Mouse (Mus musculus) adrenal gland, postnatal 36 days (tissue): ENCODE results near the gene Tbc1d10c. TPM values are rescaled to one million over a fixed set of nuclear protein-coding genes. Genes with fewer than 3 reads are reported as not detected.
A peak's percentile ranks its signal among the peaks of the same experiment; 100 is the strongest.

Experiments
- DNase-seq, 2 experiments: peaks; one replicate each; pipeline ENCODE4 v3.0.0; 2021; ENCODE audit warnings: mixed read lengths in 1 of 2
- total RNA-seq, 2 experiments: library from RNA; stranded (reverse); gene quantifications; 2 replicates each; pipeline ENCODE4 v1.2.3; 2021

Tbc1d10c gene
- total RNA-seq, 2 experiments from 2014 or later: 0.70 to 1.0 TPM

- DNase-seq: peak; percentile 96 to 97
Measured at GRCm38 (mm10) chr19:4162646-4163542, 28.2 kb downstream of the Tbc1d10c start, which contains the start of gene Rps6kb2. Gene Rps6kb2, minus strand, starts transcription at chr19:4163354.

- no peak for DNase-seq
Measured at GRCm38 (mm10) chr19:4159049-4159448, 32.0 kb downstream of the Tbc1d10c start.

- no peak for DNase-seq
Measured at GRCm38 (mm10) chr19:4156771-4157170, 34.3 kb downstream of the Tbc1d10c start.

GRCm38 (mm10) chr19:4156073-4156579, 35.0 kb downstream of the Tbc1d10c start:
- no peak for DNase-seq

GRCm38 (mm10) chr19:4155223-4156072, 35.6 kb downstream of the Tbc1d10c start:
- DNase-seq: no peak

GRCm38 (mm10) chr19:4154437-4155222, 36.5 kb downstream of the Tbc1d10c start:
- no peak for DNase-seq

GRCm38 (mm10) chr19:4153232-4153654, 37.8 kb downstream of the Tbc1d10c start, which contains the start of gene Ptprcap:
Gene Ptprcap, plus strand, starts transcription at chr19:4153604.
- DNase-seq: no peak

GRCm38 (mm10) chr19:4152445-4153231, 38.4 kb downstream of the Tbc1d10c start:
- no peak for DNase-seq

GRCm38 (mm10) chr19:4151898-4152297, 39.2 kb downstream of the Tbc1d10c start:
- DNase-seq: peak; percentile 62 to 65

- no peak for DNase-seq
Measured at GRCm38 (mm10) chr19:4151488-4151860, 39.6 kb downstream of the Tbc1d10c start.

GRCm38 (mm10) chr19:4150567-4151487, 40.3 kb downstream of the Tbc1d10c start:
- no peak for DNase-seq

GRCm38 (mm10) chr19:4149764-4150461, 41.2 kb downstream of the Tbc1d10c start:
- no peak for DNase-seq

GRCm38 (mm10) chr19:4149283-4149682, 41.8 kb downstream of the Tbc1d10c start:
- no peak for DNase-seq

- DNase-seq: no peak
Measured at GRCm38 (mm10) chr19:4148819-4149218, 42.3 kb downstream of the Tbc1d10c start.

GRCm38 (mm10) chr19:4148491-4148806, 42.6 kb downstream of the Tbc1d10c start, which contains the start of gene Coro1b:
Gene Coro1b, plus strand, starts transcription at chr19:4148619.
- peak; percentile 98 to 99 for DNase-seq

- no peak for DNase-seq
Measured at GRCm38 (mm10) chr19:4147782-4148490, 43.1 kb downstream of the Tbc1d10c start.

- DNase-seq: no peak
Measured at GRCm38 (mm10) chr19:4147022-4147405, 44.1 kb downstream of the Tbc1d10c start.

- no peak for DNase-seq
Measured at GRCm38 (mm10) chr19:4146366-4147021, 44.6 kb downstream of the Tbc1d10c start.
